10 mouse cellular contexts compared by ENCODE assay signal in genomic region chr9:70671278-70671677, GRCm38 (mm10). TPM values are rescaled to one million over a fixed set of nuclear protein-coding genes. Genes with fewer than 3 reads are reported as not detected.
A peak's percentile ranks its signal among the peaks of the same experiment; 100 is the strongest.
DNase-seq lines count a peak whose midpoint lies in the region; ATAC-seq and TF ChIP-seq lines count a peak whose summit lies in the region.
"Had no signal": no experiment of that assay in that cellular context is flagged by ENCODE, and none has a peak within 500 bp of the region (broad histone marks: within the 10 kb centered on the region; RNA-seq: fewer than 3 reads in every experiment).

No protein-coding gene starts in this region.

- WGBS in heart, embryonic 15.5 days = 50% methylated on average over 6 of the region's 6 CpGs
- 82% methylated on average over 6 of the region's 6 CpGs for WGBS in midbrain, embryonic 13.5 days

- TF ChIP-seq CTCF in layer of hippocampus, adult 2 months (conservative IDR thresholded peaks at IDR 0.05) = no peak

- no peaks in the 10 kb centered on the region for H3K9me3 ChIP-seq in heart, embryonic 15.5 days (replicated peaks)
- H3K9me3 ChIP-seq in midbrain, embryonic 13.5 days = no peaks in the 10 kb centered on the region
- H3K9me3 ChIP-seq: stomach, embryonic 15.5 days had no signal

- DNase-seq in heart, adult 8-10 months (ENCODE audit: low spot score) = no peak
- peak; percentile 72 for DNase-seq in induced T-regulatory cell, adult 2 months (ENCODE audit: low read depth)
- peak; percentile 67 to 75 for DNase-seq in thymus, postnatal 36 days
- DNase-seq in layer of hippocampus, adult 2 months (ENCODE audit: low spot score in 2 of 2) = no peak
- no peak for DNase-seq in embryo, embryonic 11 days
- DNase-seq: cerebellum, adult 11-12 months had no signal

- H3K4me1 ChIP-seq in heart, embryonic 15.5 days (replicated peaks) = peaks cover 11% of the 10 kb centered on the region
- no peaks in the 10 kb centered on the region for H3K4me1 ChIP-seq in midbrain, embryonic 13.5 days (replicated peaks)
- H3K4me1 ChIP-seq: stomach, embryonic 15.5 days had no signal

- no peak overlapping the region for H3K27ac ChIP-seq in heart, embryonic 15.5 days
- H3K27ac ChIP-seq in layer of hippocampus, adult 2 months = no peak overlapping the region
- H3K27ac ChIP-seq in midbrain, embryonic 13.5 days = no peak overlapping the region

- no peak overlapping the region for H3K4me3 ChIP-seq in heart, embryonic 15.5 days
- H3K4me3 ChIP-seq in layer of hippocampus, adult 2 months = no peak overlapping the region
- H3K4me3 ChIP-seq in midbrain, embryonic 13.5 days (replicated peaks) = no peak overlapping the region
- H3K4me3 ChIP-seq: stomach, embryonic 15.5 days had no signal

- H3K4me2 ChIP-seq in heart, embryonic 15.5 days = no peak overlapping the region
- H3K4me2 ChIP-seq in midbrain, embryonic 13.5 days (replicated peaks) = no peak overlapping the region

- ATAC-seq in heart, embryonic 15.5 days (replicated peaks; ENCODE audit: insufficient number of reproducible peaks, insufficient read depth, low FRiP score, low read depth) = no peak; the same call in 1 of the 2 replicates
- peak; percentile 85 for ATAC-seq in neutrophil, adult 5-6 weeks (ENCODE audit: extremely low read depth, insufficient number of reproducible peaks, low FRiP score, poor library complexity, severe bottlenecking)
- ATAC-seq in midbrain, embryonic 13.5 days = no peak

- no peaks in the 10 kb centered on the region for H3K36me3 ChIP-seq in heart, embryonic 15.5 days
- no peaks in the 10 kb centered on the region for H3K36me3 ChIP-seq in midbrain, embryonic 13.5 days
- H3K36me3 ChIP-seq: stomach, embryonic 15.5 days had no signal

- H3K9ac ChIP-seq in heart, embryonic 15.5 days = 0 out of 2 replicates have a peak overlapping the region, but pooled peaks have one; percentile 17
- no peak overlapping the region for H3K9ac ChIP-seq in midbrain, embryonic 13.5 days (replicated peaks)
- H3K9ac ChIP-seq: stomach, embryonic 15.5 days had no signal

- no peaks in the 10 kb centered on the region for H3K27me3 ChIP-seq in heart, embryonic 15.5 days
- no peaks in the 10 kb centered on the region for H3K27me3 ChIP-seq in midbrain, embryonic 13.5 days
- H3K27me3 ChIP-seq: stomach, embryonic 15.5 days had no signal

RNA-seq across cellular contexts. Expression of gene Adam10, which starts 7.5 kb away (rescaled TPM):
- polyA plus RNA-seq in heart, embryonic 15.5 days (2015; fragmentation: Nextera tagmentation; extraction: Ambion mirVana) = 61.3 and 62.8 TPM in 2 replicates
- total RNA-seq in heart, adult 8-10 months (2022) = 10 to 100 TPM; 33.3 to 40.0 (median 36.2) TPM
- 43.8 and 45.3 TPM in 2 replicates for total RNA-seq in neutrophil, adult 5-6 weeks (2017)
- total RNA-seq in layer of hippocampus, adult 2 months (2021) = 10 to 100 TPM; 67.1 to 71.2 TPM
- 68.5 and 69.9 TPM in 2 replicates for polyA plus RNA-seq in midbrain, embryonic 13.5 days (2015; fragmentation: Nextera tagmentation; extraction: Ambion mirVana)

RNA-seq across cellular contexts. Expression of gene Mindy2, which starts 14.3 kb away (rescaled TPM):
- polyA plus RNA-seq in heart, embryonic 15.5 days (2015; fragmentation: Nextera tagmentation; extraction: Ambion mirVana) = 10.9 and 13.1 TPM in 2 replicates
- 10 to 100 TPM; 32.6 to 36.5 (median 33.9) TPM for total RNA-seq in heart, adult 8-10 months (2022)
- 45.1 and 47.7 TPM in 2 replicates for total RNA-seq in neutrophil, adult 5-6 weeks (2017)
- total RNA-seq in layer of hippocampus, adult 2 months (2021) = 10 to 100 TPM; 30.4 to 33.3 TPM
- 15.9 and 19.0 TPM in 2 replicates for polyA plus RNA-seq in midbrain, embryonic 13.5 days (2015; fragmentation: Nextera tagmentation; extraction: Ambion mirVana)

RNA-seq across cellular contexts. Expression of gene Gm10642, which starts 15.2 kb away (rescaled TPM):
- 0.36 and 0.45 TPM in 2 replicates for polyA plus RNA-seq in heart, embryonic 15.5 days (2015; fragmentation: Nextera tagmentation; extraction: Ambion mirVana)
- under 1 TPM in 3 of 4 experiments, not detected in 1; 0.27 to 0.62 (median 0.38) TPM for total RNA-seq in heart, adult 8-10 months (2022)
- total RNA-seq in neutrophil, adult 5-6 weeks (2017) = 1.2 and 1.4 TPM in 2 replicates
- under 1 TPM; 0.59 to 0.93 TPM for total RNA-seq in layer of hippocampus, adult 2 months (2021)
- 0.49 and 0.62 TPM in 2 replicates for polyA plus RNA-seq in midbrain, embryonic 13.5 days (2015; fragmentation: Nextera tagmentation; extraction: Ambion mirVana)

Comparison
In these comparisons a context has a peak if more than half of its experiments do, and no peak if none do; other contexts are left out.
1. DNase-seq: peak in induced T-regulatory cell, adult 2 months (single experiment) and thymus, postnatal 36 days (2 of 2); none in heart, adult 8-10 months (single experiment), layer of hippocampus, adult 2 months (0 of 2) and embryo, embryonic 11 days (single experiment).